Mouse (Mus musculus) WW6 (cell line): Measurements from ENCODE around the gene Nr5a1.

ENCODE experiments used
- DNase-seq: peaks from one replicate; pipeline ENCODE4 v3.0.0-alpha.2; 2013; ENCODE audit warnings: low read depth, low spot score

Nr5a1 gene

DNA sequence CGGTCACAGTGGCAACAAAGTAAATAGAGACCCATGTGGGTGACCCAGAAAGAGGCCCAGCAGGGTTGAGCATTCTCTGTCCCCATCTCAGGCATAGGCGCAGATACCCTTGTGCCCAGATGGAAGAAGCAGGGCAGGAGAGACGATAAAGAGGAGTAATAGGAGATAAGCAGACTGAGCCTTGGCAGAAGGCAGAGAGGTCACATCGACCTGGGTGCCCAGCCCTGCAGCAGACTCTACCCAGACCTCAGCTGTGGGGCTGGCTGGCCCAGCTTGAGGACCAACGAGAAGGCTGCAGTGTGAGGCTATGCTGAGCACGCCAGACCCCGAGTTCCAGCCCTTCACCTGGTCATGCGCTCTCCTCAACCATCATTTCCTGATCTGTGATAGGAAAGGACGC is 10.0 kb downstream of the Nr5a1 start:
- no peak for DNase-seq

DNA sequence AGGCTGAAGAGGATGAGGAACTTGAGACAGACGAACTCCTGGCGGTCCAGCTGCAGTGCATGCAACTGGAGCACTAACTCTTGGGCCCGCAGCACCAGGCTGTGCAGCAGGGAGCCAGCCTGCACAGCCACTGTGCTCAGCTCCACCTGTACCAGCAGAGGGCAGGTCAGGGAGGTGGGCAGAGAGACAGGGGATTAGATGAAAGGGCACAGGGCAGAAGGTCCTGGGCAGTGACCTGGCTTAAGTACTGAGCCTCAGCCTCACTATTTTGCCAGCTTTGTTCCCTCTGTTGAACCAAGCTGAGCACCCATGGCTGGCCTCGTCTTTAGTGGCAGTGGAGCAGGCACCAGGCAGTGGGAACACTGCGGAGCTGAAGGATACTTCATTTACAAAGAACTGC is 14.2 kb downstream of the Nr5a1 start:
- DNase-seq: no peak

DNA sequence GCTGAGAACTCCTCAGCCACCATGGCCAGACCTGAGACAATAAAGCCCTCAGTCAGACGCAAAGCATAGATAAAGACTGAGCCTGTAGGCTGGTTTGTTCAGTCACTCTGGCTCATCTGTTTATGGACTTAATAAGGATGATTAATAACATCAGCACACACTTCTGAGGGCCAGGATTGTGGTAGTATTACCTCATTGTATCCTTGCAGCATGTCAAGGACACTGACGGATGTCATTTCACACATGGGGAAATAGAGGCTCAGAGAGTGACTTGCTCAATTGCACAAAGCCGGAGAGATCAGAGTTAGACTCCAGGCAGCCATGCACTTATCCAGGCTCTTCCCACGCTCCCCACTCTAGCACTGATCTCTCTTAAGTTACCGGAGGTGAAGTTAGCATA is 15.7 kb downstream of the Nr5a1 start:
- DNase-seq: no peak

DNA sequence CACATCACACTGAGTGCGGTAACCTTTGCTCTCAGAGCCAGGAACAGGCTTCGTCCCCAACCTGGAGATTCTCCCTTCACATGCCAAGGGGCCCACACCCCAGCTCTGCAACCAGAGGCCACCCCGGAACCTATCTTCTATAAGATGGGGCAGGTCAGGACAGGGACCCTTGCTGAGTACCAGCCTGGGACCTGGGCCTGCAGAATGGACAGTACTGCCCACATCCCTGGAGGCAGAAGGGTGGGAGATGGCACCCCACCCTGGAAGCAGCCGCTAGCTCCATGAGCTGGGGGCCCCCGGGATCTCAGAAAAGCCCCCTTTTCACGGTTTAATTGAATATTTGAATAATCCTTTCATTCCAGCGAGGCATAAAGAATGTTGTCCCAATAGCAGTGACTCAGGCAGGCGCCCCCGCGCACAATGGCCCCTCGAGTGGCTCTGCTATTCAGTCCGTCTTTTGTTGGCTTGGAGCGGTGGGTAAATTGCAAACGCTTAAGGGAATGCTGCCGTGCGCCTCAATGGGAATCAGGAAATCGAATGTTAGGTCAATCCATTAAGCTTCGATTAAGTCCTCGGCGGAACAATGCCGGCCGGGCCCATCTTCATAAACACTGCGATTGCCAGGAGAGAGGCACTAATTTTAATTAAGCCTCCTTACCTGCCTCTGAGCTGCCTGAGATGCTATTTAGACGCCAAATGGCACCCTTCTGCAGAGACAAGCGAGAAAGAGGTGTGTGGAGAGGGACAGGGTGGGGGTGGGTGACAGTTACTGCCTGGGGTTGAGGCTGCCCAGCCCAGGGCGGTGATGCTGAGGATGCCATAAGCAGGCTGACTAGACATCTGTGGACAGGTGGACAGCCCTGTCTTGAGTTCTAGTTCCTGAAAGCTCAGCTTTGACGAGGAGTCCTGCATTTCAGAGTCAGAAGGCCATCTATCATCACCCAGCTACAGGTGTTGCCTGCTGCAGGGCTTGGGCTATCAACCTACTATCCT is 16.9 kb downstream of the Nr5a1 start:
- no peak for DNase-seq

DNA sequence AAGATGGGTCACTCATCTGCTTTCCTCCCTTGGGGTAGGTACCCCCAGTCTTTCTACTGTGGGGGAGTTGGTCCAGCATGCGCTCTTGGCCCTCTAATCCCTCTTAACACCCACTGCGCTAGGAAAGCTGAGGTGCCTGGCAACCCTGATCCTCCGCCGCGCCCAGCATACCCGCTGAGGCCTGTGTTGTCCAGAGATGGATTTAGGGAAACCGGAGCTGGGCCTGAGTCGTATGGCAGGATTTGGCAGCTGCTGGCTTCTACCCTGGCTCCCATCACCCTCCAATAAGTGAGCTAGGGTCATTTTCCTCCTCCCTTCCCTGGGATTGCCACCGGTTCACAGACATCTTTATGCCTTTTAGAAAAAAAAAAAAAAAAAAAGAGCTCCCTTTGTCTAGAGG is 18.6 kb downstream of the Nr5a1 start:
- no peak for DNase-seq

DNA sequence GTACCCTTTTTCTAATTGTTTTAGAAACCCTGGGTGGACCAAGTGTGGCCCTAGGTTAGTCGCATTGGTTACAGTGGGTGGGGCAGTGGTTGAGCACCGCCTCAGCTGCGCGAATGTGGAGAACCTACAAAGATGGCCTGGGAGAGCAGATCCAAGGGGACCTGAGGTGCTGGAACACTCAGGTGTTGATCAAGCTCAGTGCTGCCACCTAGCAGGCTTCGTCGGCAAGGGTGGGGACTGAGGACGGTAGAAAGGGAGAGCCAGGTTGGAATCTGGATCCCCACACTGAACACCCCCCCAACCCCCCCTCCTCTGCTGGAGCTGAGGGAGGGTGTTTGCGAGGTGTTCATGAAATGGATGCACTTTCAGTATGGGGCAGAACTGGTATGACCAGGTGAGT is 22.8 kb downstream of the Nr5a1 start:
- DNase-seq: no peak

DNA sequence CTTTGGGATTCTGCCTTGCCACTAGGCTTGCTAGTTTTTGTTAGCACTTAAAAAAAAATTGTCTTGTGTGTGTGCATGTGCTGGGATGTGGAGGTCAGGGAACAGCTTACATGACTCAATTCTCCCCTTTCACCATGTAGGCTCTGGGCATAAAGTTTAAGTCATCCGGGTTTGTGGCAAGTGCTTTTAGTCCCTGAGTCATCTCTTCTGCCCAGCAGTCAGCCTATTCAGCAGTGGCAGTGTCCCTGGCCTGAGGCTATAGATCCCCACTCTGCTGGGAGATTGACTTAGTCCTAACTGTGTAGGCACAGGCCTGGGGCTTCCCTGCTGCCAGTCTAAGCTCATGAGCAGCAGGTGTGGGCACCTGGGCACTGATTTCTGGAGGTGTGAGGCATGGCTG is 24.5 kb downstream of the Nr5a1 start:
- DNase-seq: no peak

DNA sequence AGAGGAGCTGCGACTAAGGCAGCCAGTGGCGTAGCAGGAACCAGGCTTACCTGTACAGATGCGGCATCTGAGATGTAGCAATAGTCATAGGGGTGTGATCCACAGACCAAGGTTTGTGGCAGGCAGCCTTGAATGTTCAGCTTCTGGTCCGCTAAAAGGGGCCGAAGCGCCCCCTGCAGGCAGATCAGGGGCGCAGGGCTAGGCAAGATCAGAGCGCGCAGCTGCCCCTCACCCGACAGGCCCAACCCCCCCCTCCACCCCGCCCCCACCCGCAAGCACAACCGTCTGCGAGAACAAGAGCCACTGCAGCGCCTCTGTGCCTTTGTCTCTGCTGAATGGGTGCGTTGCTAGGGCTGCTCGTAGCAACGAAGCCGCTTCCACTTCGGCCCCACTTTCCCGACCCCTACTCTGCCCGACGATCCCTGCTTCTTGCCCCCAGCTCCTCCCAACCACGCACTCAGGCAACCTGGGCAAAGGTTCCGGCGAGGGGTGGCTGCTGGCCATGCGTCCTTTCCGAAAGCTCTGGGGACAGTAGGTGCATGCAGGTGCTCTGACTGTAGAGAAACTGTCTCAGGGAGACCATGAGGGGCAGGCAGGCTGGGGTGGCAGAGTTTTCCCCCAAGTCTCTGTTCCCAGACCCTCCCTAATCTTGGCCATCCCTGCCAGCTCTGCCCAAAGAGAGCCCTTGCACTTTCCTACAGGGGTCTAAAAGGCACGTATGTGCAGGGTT is 25.4 kb downstream of the Nr5a1 start:
- DNase-seq: peak; percentile 59

DNA sequence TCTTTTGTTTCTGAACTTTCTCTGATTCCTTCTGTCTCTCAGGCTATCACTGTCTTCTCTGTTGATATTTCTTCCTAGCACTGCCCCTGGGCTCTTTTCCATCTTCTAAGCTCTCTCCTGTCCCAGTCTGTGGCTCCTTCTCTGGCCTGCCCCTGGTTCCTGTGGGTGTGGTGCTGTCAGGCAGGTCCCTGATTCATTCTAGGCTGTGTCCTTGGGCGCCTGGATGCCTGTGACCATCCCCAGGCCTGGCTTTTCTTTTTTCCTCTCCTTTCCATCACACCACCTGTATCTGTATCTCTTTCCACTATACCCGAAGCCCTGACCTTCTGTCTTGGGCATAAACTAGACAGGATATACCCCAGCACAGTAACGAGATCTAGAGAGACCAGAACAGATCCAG is 28.6 kb downstream of the Nr5a1 start:
- DNase-seq: no peak

DNA sequence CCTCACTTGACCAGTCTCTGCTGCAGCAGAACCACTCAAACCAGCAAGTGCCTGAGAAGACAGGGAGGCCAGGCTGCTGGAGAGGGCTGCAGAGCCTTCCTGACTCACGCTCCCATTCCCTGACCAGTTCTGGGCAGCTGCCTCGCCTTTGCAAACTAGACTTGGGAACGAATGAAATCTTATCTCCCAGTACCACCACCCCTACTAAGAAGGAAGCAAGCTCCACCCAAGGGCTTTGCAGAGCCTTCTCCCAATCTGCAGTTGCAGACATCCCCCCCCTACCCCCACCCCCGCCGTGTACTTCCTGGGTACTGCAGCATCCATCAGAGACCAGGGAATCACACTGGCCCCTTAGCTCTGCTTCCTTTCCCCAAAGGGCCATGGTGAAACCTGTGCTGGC is 31.3 kb downstream of the Nr5a1 start:
- no peak for DNase-seq

DNA sequence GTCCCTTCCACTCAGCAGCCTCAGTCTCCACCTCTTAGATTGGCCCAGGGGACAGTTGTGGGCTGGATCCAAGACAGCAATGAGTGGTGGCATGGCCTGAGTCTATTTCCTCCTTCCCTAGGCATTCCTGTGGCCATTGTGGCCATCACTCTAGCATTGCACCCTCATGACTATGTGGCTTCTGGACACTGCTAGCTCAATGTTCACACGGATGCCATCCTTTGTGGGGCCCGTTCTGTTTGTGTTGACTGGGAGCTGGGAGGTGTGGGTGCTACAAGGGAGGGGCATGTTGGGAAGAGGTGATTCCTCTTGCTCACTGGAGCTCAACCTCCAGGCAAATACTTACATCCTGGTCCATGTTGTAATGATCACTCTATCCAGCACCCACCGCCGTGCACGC is 32.1 kb downstream of the Nr5a1 start:
- no peak for DNase-seq

DNA sequence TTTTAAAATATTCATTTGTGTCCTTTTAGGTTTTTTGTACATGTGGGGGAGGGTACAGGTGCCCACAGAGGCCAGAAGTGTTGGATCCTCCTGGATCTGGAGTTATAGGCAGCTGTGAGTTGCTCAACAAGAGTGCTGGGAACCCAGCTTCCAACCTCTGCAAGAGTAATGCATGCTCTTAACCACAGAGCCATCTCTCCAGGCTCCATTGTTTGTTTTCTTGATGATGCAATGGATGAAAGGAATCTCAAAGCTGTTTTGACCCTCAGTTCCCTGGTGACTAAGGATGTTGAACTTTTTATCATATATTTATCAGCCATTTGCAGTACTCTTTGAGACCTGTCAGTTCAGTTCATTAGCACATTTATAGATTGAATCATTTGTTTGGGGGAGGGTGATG is 35.4 kb downstream of the Nr5a1 start:
- no peak for DNase-seq

DNA sequence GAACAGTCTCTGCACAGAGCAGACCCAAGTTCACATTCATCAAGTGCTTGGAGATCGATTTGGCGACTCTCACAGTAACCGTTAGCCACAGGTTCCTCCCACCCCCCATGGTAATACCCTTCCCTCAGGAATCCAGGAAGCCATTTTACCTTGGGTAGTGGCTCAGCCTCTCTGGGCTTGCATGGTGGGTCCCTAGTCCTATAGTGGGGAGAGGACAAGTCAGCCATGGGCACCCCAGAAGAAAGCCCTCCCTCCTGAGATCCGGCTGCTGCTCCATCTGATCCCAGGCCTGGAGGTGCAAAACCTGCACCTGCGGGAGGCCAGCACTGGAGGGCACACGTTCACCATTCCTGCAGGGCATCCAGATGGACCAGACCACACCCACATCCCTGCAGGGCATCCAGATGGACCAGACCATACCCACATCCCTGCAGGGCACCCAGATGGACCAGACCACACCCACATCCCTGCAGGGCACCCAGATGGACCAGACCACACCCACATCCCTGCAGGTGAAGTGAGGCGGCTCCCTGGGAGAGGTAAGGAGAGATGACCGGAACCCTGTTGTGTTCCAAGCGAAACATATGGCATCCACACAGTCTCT is 38.9 kb downstream of the Nr5a1 start:
- DNase-seq: no peak

DNA sequence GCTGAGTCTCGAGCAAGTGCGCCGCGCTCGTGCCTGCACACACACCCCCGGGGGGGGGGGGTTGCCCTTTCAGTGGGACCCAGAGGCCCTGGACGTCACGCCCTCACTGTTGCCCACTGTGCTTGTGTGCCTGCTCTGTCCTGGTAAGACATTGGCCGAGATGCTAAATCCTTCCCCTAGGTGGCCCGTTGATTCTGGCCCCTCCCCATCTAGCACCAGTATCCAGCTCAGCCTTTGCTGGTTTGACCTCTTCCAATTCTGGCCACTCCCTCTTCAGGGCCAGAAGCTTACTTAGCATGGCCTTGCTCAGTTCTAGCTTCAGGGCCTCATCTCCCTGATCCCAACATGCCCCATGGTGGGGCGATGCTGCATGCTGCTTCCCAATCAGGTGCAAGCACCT is 41.8 kb downstream of the Nr5a1 start:
- DNase-seq: no peak

DNA sequence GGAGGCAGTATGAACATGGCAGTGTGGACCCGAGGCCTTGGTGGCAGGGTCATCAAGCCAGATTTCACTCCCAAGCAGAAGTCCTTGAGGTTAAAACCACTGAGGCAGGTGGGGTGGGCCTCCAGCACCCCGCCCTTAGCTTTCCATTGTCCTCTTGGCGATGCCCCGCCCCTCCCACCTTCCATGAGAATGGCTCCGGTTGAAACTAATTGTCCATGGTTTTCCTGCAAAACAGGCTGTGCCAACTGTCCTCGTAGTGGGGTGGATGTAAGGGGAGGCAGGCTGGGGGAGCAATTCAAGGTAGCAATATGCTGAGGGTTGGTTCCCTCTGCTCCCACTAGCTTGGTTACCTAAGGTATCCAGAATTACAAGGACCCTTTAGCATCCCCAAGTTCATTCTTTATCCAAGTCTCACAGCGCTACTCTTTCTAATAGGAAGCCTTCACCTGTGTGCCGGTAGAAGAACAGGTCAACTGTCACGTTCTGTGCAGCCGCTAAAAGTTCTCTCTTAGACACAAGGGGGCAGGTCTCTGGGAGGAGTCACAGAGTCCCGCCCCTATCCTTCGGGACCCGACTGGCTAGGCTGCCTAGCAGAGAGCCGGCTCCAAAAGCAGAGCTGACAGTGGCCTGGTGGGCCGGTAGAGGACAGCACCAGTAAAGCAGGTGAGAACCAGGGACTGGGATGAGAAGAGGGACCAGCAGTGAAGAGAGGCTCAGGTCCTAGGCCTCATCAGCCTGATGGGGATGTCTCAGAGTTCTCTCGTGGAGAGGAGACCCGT is 45.4 kb downstream of the Nr5a1 start:
- DNase-seq: no peak

DNA sequence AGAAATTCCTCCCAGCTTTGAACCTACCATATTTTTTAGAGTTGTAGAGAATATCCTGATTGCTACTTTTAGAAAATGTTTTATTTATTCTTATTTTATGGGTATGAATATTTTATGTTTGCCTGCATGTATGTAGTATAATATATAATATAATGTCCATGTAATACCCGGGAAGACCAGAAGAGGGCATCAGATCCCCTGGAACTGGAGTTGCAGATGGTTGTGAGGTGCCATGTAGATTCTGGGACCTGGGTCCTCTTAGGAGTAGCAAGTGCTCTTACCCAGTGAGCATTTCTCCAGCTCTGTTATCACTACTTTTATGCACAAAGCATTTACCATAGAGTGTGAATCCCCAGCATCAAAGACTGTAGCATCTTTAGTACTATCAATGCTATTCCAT is 52.9 kb downstream of the Nr5a1 start:
- no peak for DNase-seq

DNA sequence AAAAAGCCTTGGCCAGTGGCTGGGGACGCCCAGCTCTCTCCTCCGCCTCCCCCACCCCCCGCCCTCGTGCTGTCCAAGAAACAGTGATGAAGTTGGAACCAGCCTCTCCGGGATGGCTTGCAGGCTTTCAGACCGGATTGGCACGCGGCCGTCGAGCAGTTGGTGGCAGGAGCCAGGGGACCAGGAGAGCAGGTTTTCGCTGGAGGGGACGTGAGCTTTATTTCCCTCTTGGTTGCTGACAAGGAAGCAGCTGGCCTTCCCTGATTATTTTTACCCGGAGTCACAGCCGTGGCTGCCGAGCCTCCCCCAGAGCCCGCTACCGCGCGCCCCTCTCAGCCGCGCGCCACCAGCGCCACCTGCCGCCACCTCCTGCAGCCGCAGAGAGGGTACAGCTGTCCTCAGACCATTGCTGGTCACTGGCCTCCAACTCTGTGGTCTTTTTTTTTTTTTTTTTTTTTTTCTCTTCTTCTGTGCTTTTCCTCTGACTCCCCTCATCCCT is 56.0 kb downstream of the Nr5a1 start:
- no peak for DNase-seq

DNA sequence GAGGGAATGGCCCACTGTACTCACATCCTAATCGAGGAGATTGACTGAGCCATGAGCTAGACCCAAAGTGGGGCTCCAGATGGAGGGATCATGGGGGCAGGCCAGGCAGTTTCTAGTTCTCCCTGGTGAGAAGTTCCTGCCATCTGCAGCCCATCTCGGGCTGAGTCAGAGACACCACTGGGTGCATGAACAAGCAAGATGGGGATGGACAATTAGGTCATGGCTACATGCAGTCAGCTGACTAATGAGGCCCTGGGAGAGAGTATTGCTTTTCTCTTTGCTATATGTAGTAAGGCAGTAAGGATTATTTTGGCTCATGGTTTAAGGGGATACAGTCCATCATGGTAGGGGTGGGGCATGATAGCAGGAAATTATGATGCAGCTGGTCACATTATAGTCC is 60.6 kb downstream of the Nr5a1 start:
- DNase-seq: no peak

DNA sequence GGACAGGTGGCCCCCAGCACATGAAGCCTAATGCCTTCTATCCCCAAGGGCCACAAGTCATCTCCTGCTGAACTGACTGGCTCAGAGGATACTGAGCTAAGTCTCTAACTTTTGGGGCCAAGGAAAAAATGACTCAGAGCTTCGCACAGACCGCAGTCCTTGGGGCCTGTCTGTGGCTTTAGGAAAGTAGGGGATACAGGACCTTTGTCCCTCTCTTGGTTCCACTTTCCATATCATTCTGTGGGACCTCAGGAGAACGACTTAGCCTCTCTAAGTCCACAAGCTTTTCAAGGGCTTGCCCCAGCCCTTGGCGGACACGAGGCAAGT is 61.1 kb downstream of the Nr5a1 start:
- no peak for DNase-seq

DNA sequence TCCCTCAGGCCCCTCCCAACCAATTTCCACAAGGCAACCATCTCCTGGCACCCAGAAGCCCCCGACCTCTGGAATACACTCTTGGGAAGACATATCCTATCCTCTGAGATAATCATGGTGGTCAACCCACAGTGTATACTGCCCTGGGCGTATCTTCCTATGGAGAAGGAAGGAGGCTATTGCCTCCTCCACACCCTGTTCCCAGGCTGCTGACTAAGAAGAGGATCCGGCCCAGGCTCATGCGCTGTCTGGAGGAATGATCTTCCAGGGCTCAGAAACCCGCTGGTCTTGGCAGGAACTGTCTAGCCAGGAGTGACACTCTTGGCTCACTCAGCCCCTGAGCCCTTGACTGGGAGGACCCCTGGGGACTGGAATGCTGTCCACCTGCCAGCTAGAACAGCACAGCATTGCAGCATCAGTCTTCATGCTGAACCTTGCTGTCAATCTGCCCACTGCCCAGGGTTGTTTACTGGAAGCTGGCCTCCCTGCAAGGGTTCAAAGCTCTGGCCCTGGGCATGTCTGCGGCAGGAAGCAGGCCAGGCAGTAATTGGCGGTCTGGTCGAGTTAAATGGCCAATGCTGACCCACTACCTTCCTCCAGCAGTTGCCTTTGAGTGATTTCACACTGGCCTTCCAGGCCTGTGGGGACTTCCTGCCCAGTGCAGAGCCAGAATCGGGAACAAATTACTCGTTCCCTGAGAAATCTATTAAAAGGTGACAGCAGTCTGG is 61.6 kb downstream of the Nr5a1 start:
- no peak for DNase-seq

DNA sequence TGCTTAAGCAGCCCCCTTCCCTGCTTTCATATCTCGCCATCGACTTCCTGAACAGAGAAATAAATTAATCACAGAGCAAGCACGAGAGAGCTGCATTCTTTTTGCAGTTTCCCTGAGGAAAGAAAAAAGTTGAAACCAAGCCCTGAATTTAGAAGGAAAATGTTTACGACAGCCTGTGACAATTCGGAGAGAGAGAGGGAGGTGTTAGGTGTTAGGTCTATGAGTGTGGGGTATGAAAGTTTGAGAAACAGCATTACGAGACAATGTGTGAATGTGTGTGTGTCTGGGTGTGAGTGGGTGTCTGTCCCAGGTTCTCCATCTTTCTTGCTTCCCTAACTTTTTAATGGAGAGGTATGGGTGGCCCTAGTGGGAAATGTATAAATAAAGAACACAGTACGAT is 62.2 kb downstream of the Nr5a1 start:
- DNase-seq: no peak
